Comparison of ENCODE assay signal across 13 mouse cellular contexts in genomic region chr9:63699145-63699544, GRCm38 (mm10). TPM values are rescaled to one million over a fixed set of nuclear protein-coding genes. Genes with fewer than 3 reads are reported as not detected.
DNase-seq lines count a peak whose midpoint lies in the region; ATAC-seq lines count a peak whose summit lies in the region.
"Had no signal": no experiment of that assay in that cellular context is flagged by ENCODE, and none has a peak within 500 bp of the region (broad histone marks: within the 10 kb centered on the region; RNA-seq: fewer than 3 reads in every experiment).

No protein-coding gene starts in this region.

- no peak overlapping the region for H3K9ac ChIP-seq in midbrain, embryonic 14.5 days (replicated peaks; ENCODE audit: low read length)

- H3K4me3 ChIP-seq in midbrain, embryonic 10.5 days = no peak overlapping the region
- no peak overlapping the region for H3K4me3 ChIP-seq in midbrain, embryonic 14.5 days (replicated peaks; ENCODE audit: low read depth, low read length)
- H3K4me3 ChIP-seq: erythroblast, embryonic 14.5 days had no signal

- no peak overlapping the region for H3K4me2 ChIP-seq in midbrain, embryonic 14.5 days (ENCODE audit: low read length)

- H3K4me1 ChIP-seq in midbrain, embryonic 10.5 days = peaks cover 77% of the 10 kb centered on the region
- peaks cover 12% of the 10 kb centered on the region for H3K4me1 ChIP-seq in midbrain, embryonic 14.5 days (ENCODE audit: control insufficient read depth, insufficient read depth, low read length)

- 0 out of 2 replicates have a peak overlapping the region, but pooled peaks have one; percentile 6 for H3K27ac ChIP-seq in midbrain, embryonic 10.5 days (replicated peaks)
- no peak overlapping the region for H3K27ac ChIP-seq in midbrain, embryonic 14.5 days (replicated peaks; ENCODE audit: low read depth, low read length)

- H3K36me3 ChIP-seq in midbrain, embryonic 10.5 days = peaks cover 7% of the 10 kb centered on the region; the same call in 1 of the 2 replicates
- no peaks in the 10 kb centered on the region for H3K36me3 ChIP-seq in midbrain, embryonic 14.5 days (ENCODE audit: control insufficient read depth, insufficient read depth, low read length)

- H3K9me3 ChIP-seq in midbrain, embryonic 10.5 days (replicated peaks) = no peaks in the 10 kb centered on the region
- H3K9me3 ChIP-seq in midbrain, embryonic 14.5 days (ENCODE audit: control insufficient read depth, low read length) = no peaks in the 10 kb centered on the region

- 80% methylated on average over 4 of the region's 4 CpGs for WGBS in midbrain, embryonic 10.5 days
- WGBS in midbrain, embryonic 14.5 days = 81% methylated on average over 4 of the region's 4 CpGs

- no peaks in the 10 kb centered on the region; the same call in 1 of the 2 replicates for H3K27me3 ChIP-seq in midbrain, embryonic 10.5 days (ENCODE audit: low read depth, poor library complexity, severe bottlenecking)
- H3K27me3 ChIP-seq in midbrain, embryonic 14.5 days (ENCODE audit: control insufficient read depth, insufficient read depth, low read length) = no peaks in the 10 kb centered on the region
- H3K27me3 ChIP-seq: CH12.LX had no signal

- DNase-seq in heart, adult 11 months = peak; percentile 90
- DNase-seq in heart, adult 8-10 months (ENCODE audit: low spot score) = no peak
- no peak for DNase-seq in midbrain, embryonic 10.5 days (ENCODE audit: low spot score)
- no peak for DNase-seq in midbrain, embryonic 14.5 days
- DNase-seq in cerebellum, postnatal 14 days = peak; percentile 49 to 68
- peak; percentile 75 to 79 for DNase-seq in kidney, postnatal 25 days
- DNase-seq in T-cell, adult 2 months (ENCODE audit: low spot score) = no peak
- DNase-seq in gastrocnemius, postnatal 4 days (ENCODE audit: low spot score in 2 of 2) = no peak
- DNase-seq: gastrocnemius, postnatal 10 days; heart, postnatal 10 days; retina, postnatal 1 day had no signal

- no peak for ATAC-seq in midbrain, embryonic 14.5 days (ENCODE audit: low FRiP score, low TSS enrichment)

RNA-seq across cellular contexts. Expression of gene Smad3, which starts 58.6 kb away (rescaled TPM):
- 10 to 100 TPM; 10.1 to 14.1 (median 12.5) TPM for total RNA-seq in heart, adult 8-10 months (2022)
- 21.7 and 22.5 TPM in 2 replicates for polyA plus RNA-seq in midbrain, embryonic 10.5 days (2016; fragmentation: Nextera tagmentation; extraction: Ambion mirVana)
- polyA plus RNA-seq in midbrain, embryonic 14.5 days (2014; fragmentation: Nextera tagmentation; extraction: Ambion mirVana) = 4.9 and 7.7 TPM in 2 replicates
- 10 to 100 TPM; 42.9 to 44.6 TPM for total RNA-seq in gastrocnemius, postnatal 4 days (2021)

Comparison
In these comparisons a context has a peak if more than half of its experiments do, and no peak if none do; other contexts are left out.
1. DNase-seq: peak in heart, adult 11 months (single experiment), cerebellum, postnatal 14 days (2 of 2) and kidney, postnatal 25 days (2 of 2); none in heart, adult 8-10 months (single experiment), midbrain, embryonic 10.5 days (single experiment), midbrain, embryonic 14.5 days (single experiment), T-cell, adult 2 months (single experiment) and gastrocnemius, postnatal 4 days (0 of 2).